Mouse (Mus musculus): ENCODE data around the gene Elk3. TPM values are rescaled to one million over a fixed set of nuclear protein-coding genes. Genes with fewer than 3 reads are reported as not detected.

The Elk3 gene
- total RNA-seq, 1 experiment = 15.7 TPM

GRCm38 (mm10) chr10:93248416-93248815 is 62.5 kb downstream of the Elk3 start:
- Histone ChIP-seq H3K9me3 (ENCODE audit: control insufficient read depth, insufficient read depth, low read depth, low read length) (no peaks in the 10 kb centered on the region), H3K27ac (ENCODE audit: insufficient read depth, low read depth, low read length, poor library complexity, severe bottlenecking) (no peak overlapping the region; the same call in 1 of the 2 replicates), H3K9ac (ENCODE audit: insufficient read depth, low read depth, low read length, poor library complexity, severe bottlenecking) (no peak overlapping the region), H3K4me1 (ENCODE audit: control insufficient read depth in 2 of 2, insufficient read depth in 2 of 2, low read length in 2 of 2, poor library complexity in 1 of 2) (peaks cover 2 to 6% of the 10 kb centered on the region in 2 experiments; a peak in 3 of 4 replicates), H3K4me3 (ENCODE audit: insufficient read depth in 1 of 2, low read depth in 1 of 2, low read length in 2 of 2, poor library complexity in 1 of 2, severe bottlenecking in 1 of 2) (no peak overlapping the region), H3K36me3 (ENCODE audit: control insufficient read depth, insufficient read depth, low read length, poor library complexity, severe bottlenecking) (peaks cover 2% of the 10 kb centered on the region)
- no peak for TF ChIP-seq ZNF384 (IDR thresholded peaks at IDR 0.05; ENCODE audit: low read depth, low read length)
- TF ChIP-seq HCFC1 (IDR thresholded peaks at IDR 0.05; ENCODE audit: borderline replicate concordance, insufficient read depth, low read length) = no peak
- no peak for TF ChIP-seq CHD2 (IDR thresholded peaks at IDR 0.05; ENCODE audit: low read depth, low read length)
- TF ChIP-seq MAFK (IDR thresholded peaks at IDR 0.05; ENCODE audit: insufficient read depth, low read depth, low read length) = no peak
- no peak for TF ChIP-seq ZC3H11A (IDR thresholded peaks at IDR 0.05; ENCODE audit: borderline replicate concordance, low read depth, low read length)
- in situ Hi-C loops (cut with MboI; ENCODE audit: low sequenced_read_pairs in 2 of 2, unreplicated experiment in 2 of 2) = no loop called here
- no peak for DNase-seq (ENCODE audit: low read depth, low spot score)

- H3K4me3 ChIP-seq (ENCODE audit: insufficient read depth in 1 of 2, low read depth in 1 of 2, low read length in 2 of 2, poor library complexity in 1 of 2, severe bottlenecking in 1 of 2) = no peak overlapping the region
- H3K27ac ChIP-seq (ENCODE audit: insufficient read depth, low read depth, low read length, poor library complexity, severe bottlenecking) = no peak overlapping the region; the same call in 1 of the 2 replicates
- no peak overlapping the region; the same call in 1 of the 2 replicates for H3K9ac ChIP-seq (ENCODE audit: insufficient read depth, low read depth, low read length, poor library complexity, severe bottlenecking)
- TF ChIP-seq ZNF384 (IDR thresholded peaks at IDR 0.05; ENCODE audit: low read depth, low read length) (no peak), HCFC1 (IDR thresholded peaks at IDR 0.05; ENCODE audit: borderline replicate concordance, insufficient read depth, low read length) (no peak), MAFK (IDR thresholded peaks at IDR 0.05; ENCODE audit: insufficient read depth, low read depth, low read length) (no peak), ZC3H11A (IDR thresholded peaks at IDR 0.05; ENCODE audit: borderline replicate concordance, low read depth, low read length) (no peak), CHD2 (IDR thresholded peaks at IDR 0.05; ENCODE audit: low read depth, low read length) (no peak)
- H3K36me3 ChIP-seq (ENCODE audit: control insufficient read depth, insufficient read depth, low read length, poor library complexity, severe bottlenecking) = peaks cover 2% of the 10 kb centered on the region
- no peaks in the 10 kb centered on the region for H3K9me3 ChIP-seq (ENCODE audit: control insufficient read depth, insufficient read depth, low read depth, low read length)
- in situ Hi-C loops (cut with MboI; ENCODE audit: low sequenced_read_pairs in 2 of 2, unreplicated experiment in 2 of 2) = no loop called here
- peaks cover 5 to 7% of the 10 kb centered on the region in 2 experiments for H3K4me1 ChIP-seq (ENCODE audit: control insufficient read depth in 2 of 2, insufficient read depth in 2 of 2, low read length in 2 of 2, poor library complexity in 1 of 2)
- DNase-seq (ENCODE audit: low read depth, low spot score) = no peak
Observed at GRCm38 (mm10) chr10:93247902-93248301, 63.0 kb downstream of the Elk3 start.

- TF ChIP-seq ZNF384 (IDR thresholded peaks at IDR 0.05; ENCODE audit: low read depth, low read length) (no peak), ZC3H11A (IDR thresholded peaks at IDR 0.05; ENCODE audit: borderline replicate concordance, low read depth, low read length) (no peak), MAFK (IDR thresholded peaks at IDR 0.05; ENCODE audit: insufficient read depth, low read depth, low read length) (no peak), CHD2 (IDR thresholded peaks at IDR 0.05; ENCODE audit: low read depth, low read length) (no peak), HCFC1 (IDR thresholded peaks at IDR 0.05; ENCODE audit: borderline replicate concordance, insufficient read depth, low read length) (no peak)
- no peak for DNase-seq (ENCODE audit: low read depth, low spot score)
- Histone ChIP-seq H3K4me1 (ENCODE audit: control insufficient read depth in 2 of 2, insufficient read depth in 2 of 2, low read length in 2 of 2, poor library complexity in 1 of 2) (peaks cover 8 to 9% of the 10 kb centered on the region in 2 experiments), H3K36me3 (ENCODE audit: control insufficient read depth, insufficient read depth, low read length, poor library complexity, severe bottlenecking) (peaks cover 2% of the 10 kb centered on the region), H3K27ac (ENCODE audit: insufficient read depth, low read depth, low read length, poor library complexity, severe bottlenecking) (no peak overlapping the region; the same call in 1 of the 2 replicates), H3K4me3 (ENCODE audit: insufficient read depth in 1 of 2, low read depth in 1 of 2, low read length in 2 of 2, poor library complexity in 1 of 2, severe bottlenecking in 1 of 2) (no peak overlapping the region), H3K9me3 (ENCODE audit: control insufficient read depth, insufficient read depth, low read depth, low read length) (no peaks in the 10 kb centered on the region), H3K9ac (ENCODE audit: insufficient read depth, low read depth, low read length, poor library complexity, severe bottlenecking) (no peak overlapping the region)
- in situ Hi-C loops (cut with MboI; ENCODE audit: low sequenced_read_pairs in 2 of 2, unreplicated experiment in 2 of 2) = no loop called here
Observed at GRCm38 (mm10) chr10:93247422-93247821, 63.5 kb downstream of the Elk3 start.

GRCm38 (mm10) chr10:93246185-93246920 is 64.6 kb downstream of the Elk3 start:
- peaks cover 2% of the 10 kb centered on the region for H3K36me3 ChIP-seq (ENCODE audit: control insufficient read depth, insufficient read depth, low read length, poor library complexity, severe bottlenecking)
- no peaks in the 10 kb centered on the region for H3K9me3 ChIP-seq (ENCODE audit: control insufficient read depth, insufficient read depth, low read depth, low read length)
- DNase-seq (ENCODE audit: low read depth, low spot score) = no peak
- H3K4me3 ChIP-seq (ENCODE audit: insufficient read depth in 1 of 2, low read depth in 1 of 2, low read length in 2 of 2, poor library complexity in 1 of 2, severe bottlenecking in 1 of 2) = no peak overlapping the region
- H3K27ac ChIP-seq (ENCODE audit: insufficient read depth, low read depth, low read length, poor library complexity, severe bottlenecking) = no peak overlapping the region
- no peak overlapping the region for H3K9ac ChIP-seq (ENCODE audit: insufficient read depth, low read depth, low read length, poor library complexity, severe bottlenecking)
- in situ Hi-C loops (cut with MboI; ENCODE audit: low sequenced_read_pairs in 2 of 2, unreplicated experiment in 2 of 2) = no loop called here
- TF ChIP-seq MAFK (IDR thresholded peaks at IDR 0.05; ENCODE audit: insufficient read depth, low read depth, low read length) (no peak), ZNF384 (IDR thresholded peaks at IDR 0.05; ENCODE audit: low read depth, low read length) (no peak), CHD2 (IDR thresholded peaks at IDR 0.05; ENCODE audit: low read depth, low read length) (no peak), HCFC1 (IDR thresholded peaks at IDR 0.05; ENCODE audit: borderline replicate concordance, insufficient read depth, low read length) (no peak), ZC3H11A (IDR thresholded peaks at IDR 0.05; ENCODE audit: borderline replicate concordance, low read depth, low read length) (no peak)
- peaks cover 11 to 14% of the 10 kb centered on the region in 2 experiments for H3K4me1 ChIP-seq (ENCODE audit: control insufficient read depth in 2 of 2, insufficient read depth in 2 of 2, low read length in 2 of 2, poor library complexity in 1 of 2)
